Mouse (Mus musculus) stomach, embryonic 14.5 days (tissue): Measurements from ENCODE around the gene March6. TPM values are rescaled to one million over a fixed set of nuclear protein-coding genes. Genes with fewer than 3 reads are reported as not detected.

Experiments used
- ATAC-seq: fragments of 200-750 bp; cut with Nextera tagmentation; 2 replicates; pipeline ENCODE4 v1.8.0; 2017; ENCODE audit warnings: low read depth, moderate TSS enrichment; ENCODE audit not compliant: insufficient number of reproducible peaks, insufficient read depth, low FRiP score
- H3K27ac ChIP-seq: fragments of 300-500 bp; sonication (generic); 2 replicates; pipeline ENCODE4 v1.5.1; 2014; ENCODE audit warnings: mild to moderate bottlenecking, low read length, moderate library complexity, mixed read lengths
- H3K27me3 ChIP-seq: fragments of 300-500 bp; sonication (generic); 2 replicates; pipeline ENCODE4 v1.6.1; 2014; ENCODE audit warnings: low read length, control low read depth, mixed read lengths; ENCODE audit not compliant: control insufficient read depth, insufficient read depth
- H3K36me3 ChIP-seq: fragments of 300-500 bp; sonication (generic); 2 replicates; pipeline ENCODE4 v1.6.1; 2014; ENCODE audit warnings: mild to moderate bottlenecking, control low read depth, low read length, moderate library complexity, mixed read lengths; ENCODE audit not compliant: control insufficient read depth, insufficient read depth
- H3K4me1 ChIP-seq: fragments of 300-500 bp; sonication (generic); 2 replicates; pipeline ENCODE4 v1.6.1; 2014; ENCODE audit warnings: low read length, control low read depth, mixed read lengths; ENCODE audit not compliant: control insufficient read depth, insufficient read depth
- H3K4me2 ChIP-seq: fragments of 300-500 bp; sonication (generic); replicated peaks from 2 replicates; pipeline ENCODE4 v1.6.1; 2014; ENCODE audit warnings: low read depth, low read length, control low read depth
- H3K4me3 ChIP-seq: fragments of 300-500 bp; sonication (generic); 2 replicates; pipeline ENCODE4 v1.5.1; 2014; ENCODE audit warnings: low read depth, low read length, control low read depth
- H3K9ac ChIP-seq: fragments of 300-500 bp; sonication (generic); replicated peaks from 2 replicates; pipeline ENCODE4 v1.6.1; 2014; ENCODE audit warnings: low read depth, mild to moderate bottlenecking, control low read depth, low read length, moderate library complexity, mixed read lengths
- H3K9me3 ChIP-seq: fragments of 300-500 bp; sonication (generic); 2 replicates; pipeline ENCODE4 v1.6.1; 2016; ENCODE audit warnings: low read depth, low read length, control low read depth; ENCODE audit not compliant: control insufficient read depth
- WGBS: fragments of 180-500 bp; shearing (Covaris S2); extraction: QIAGEN DNeasy Blood & Tissue Kit; methylation state at CpG from one replicate; pipeline ENCODE4 v1.1.7; 2014; 5-methylcytosine and 5-hydroxymethylcytosine counted together
- polyA plus RNA-seq: library from polyadenylated mRNA; unstranded; fragments of >200 nt; fragmentation: Nextera tagmentation; extraction: Ambion mirVana; gene quantifications from 2 replicates; pipeline ENCODE4 v1.2.1, GENCODE M21; 2014

Gene March6
- polyA plus RNA-seq, 1 experiment from 2014 or later: 37.2 TPM

DNA sequence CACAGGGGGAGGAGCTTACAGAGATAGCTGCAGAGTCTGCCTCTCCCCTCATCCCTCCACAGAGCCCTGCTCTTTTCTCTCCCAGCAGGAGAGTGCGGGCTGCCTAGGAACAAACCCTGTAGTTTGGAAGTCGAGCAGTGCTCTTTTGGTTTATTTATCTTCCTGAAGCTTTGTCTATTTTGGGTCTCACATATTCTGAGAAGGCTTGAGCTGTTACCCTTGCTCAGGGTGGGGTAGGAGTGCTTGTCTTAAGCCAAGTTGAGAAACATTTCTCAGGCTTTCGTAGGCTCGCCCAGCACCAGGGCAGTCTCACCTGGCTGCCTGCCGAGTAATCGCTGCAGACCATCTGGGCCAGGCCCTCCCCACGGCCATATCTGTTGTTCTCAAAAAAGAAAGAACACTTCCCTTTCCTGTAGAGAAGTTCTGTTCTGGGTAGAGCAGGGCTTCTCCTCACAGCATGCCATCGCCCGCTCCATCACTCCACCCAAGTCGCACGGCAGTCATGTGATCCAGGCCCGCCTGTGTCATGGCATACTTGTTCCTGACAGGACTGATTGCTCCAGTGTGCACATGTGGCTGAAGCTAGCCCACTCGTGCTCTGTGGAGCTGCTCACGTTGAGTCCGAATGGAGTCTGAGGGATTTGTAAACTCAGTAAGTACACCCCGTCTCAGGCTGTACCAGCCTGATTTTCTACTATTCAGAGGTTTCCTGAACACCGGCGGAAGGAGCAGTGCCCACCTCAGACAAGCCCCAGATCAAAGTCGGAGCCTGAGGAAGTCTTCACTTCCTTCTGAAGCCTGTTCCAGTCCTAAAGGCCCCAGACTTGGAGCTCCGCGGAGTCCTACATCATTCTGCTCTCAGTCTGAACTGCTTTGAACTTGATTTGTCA is 112.8 kb downstream of the March6 start:
- Histone ChIP-seq H3K9ac (no peak overlapping the region), H3K27me3 (no peaks in the 10 kb centered on the region), H3K36me3 (no peaks in the 10 kb centered on the region), H3K9me3 (no peaks in the 10 kb centered on the region), H3K4me2 (peak overlapping the region; percentile 27; the same call in 1 of the 2 replicates), H3K4me1 (no peaks in the 10 kb centered on the region), H3K27ac (no peak overlapping the region), H3K4me3 (no peak overlapping the region)
- WGBS: 40% methylated on average over 21 of the region's 21 CpGs
- peak; percentile 62; the same call in 1 of the 2 replicates for ATAC-seq

DNA sequence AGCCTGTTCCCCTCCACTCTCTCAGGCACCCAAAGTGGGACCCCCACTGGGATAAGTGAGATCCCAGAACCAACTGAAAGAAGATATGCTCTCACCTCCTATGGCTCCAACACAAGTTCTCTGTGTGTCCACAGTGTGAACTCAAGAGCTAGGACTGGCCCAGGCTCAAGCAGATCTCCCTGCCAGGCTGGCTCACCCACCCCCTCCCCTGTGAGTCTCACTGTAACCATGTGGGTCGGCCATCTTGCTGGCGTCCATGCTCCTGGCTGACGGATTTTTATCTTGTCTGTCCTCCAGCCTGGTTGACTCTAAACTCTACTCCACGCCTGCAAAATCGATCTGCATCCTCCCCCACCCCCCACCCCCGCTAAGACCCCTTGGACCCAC is 113.5 kb downstream of the March6 start:
- H3K4me2 ChIP-seq: no peak overlapping the region
- peak; percentile 12; the same call in 1 of the 2 replicates for ATAC-seq
- no peaks in the 10 kb centered on the region for H3K4me1 ChIP-seq
- no peaks in the 10 kb centered on the region for H3K9me3 ChIP-seq
- H3K36me3 ChIP-seq: no peaks in the 10 kb centered on the region
- H3K27me3 ChIP-seq: no peaks in the 10 kb centered on the region
- WGBS: 51% methylated on average over 6 of the region's 6 CpGs
- no peak overlapping the region for H3K9ac ChIP-seq
- H3K4me3 ChIP-seq: no peak overlapping the region
- H3K27ac ChIP-seq: no peak overlapping the region

DNA sequence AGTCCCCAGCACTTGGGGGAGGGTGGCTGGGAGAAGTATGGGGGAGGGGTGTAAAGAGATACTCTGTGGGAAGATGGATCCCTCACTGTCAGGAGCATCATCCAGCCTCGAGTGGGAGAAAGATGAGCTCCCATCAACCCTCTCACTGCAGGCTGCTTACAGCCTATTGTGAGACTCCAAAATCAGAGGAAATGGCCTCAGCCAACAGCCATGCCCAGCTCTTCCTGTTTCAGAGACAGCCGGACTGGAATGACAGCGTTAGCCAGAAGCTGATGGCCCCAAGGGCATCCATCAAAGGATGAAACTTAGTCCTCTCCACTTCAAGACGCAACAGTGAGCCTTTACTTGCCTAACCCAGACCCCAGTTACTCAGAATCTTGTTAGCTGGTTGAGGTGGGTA is 115.7 kb downstream of the March6 start:
- no peak overlapping the region for H3K27ac ChIP-seq
- H3K27me3 ChIP-seq: no peaks in the 10 kb centered on the region
- H3K4me3 ChIP-seq: no peak overlapping the region
- no peaks in the 10 kb centered on the region for H3K9me3 ChIP-seq
- 58% methylated on average over 4 of the region's 4 CpGs for WGBS
- H3K36me3 ChIP-seq: no peaks in the 10 kb centered on the region
- no peak overlapping the region for H3K9ac ChIP-seq
- ATAC-seq: no peak
- H3K4me1 ChIP-seq: no peaks in the 10 kb centered on the region
- no peak overlapping the region for H3K4me2 ChIP-seq

DNA sequence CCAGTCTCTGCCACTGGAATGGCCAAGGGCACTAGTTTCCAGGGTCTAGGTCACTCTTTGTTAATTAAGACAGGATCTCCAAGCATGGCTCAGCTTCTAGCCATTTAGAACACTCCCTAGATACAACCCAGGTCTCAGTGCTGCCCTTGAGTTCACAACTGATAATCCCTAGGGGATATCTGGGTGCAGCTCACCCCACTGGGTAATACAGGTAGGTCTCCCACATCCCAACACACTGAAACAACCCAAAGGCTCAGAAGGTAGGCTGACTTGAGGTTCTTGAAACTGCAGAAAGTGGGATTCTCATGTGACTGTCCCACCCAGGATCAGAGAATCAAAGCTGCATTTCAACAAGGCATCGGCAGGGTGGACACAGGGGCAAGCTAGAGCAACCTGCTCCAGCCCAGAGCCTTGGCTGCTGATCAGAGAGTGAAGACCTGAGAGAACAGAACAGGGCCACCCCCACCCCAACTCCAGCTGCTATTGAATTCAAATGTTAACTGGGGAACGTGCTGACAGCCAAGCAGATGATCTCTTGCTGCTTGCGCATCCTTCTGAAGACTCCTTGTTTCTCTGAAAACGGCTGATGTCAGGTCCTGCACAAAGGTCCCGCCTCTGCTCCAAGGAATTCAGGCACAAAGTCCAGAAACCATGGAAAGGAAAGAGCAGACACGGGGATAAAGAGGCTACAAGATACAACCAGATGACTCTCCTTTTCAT is 116.5 kb downstream of the March6 start:
- Histone ChIP-seq H3K36me3 (no peaks in the 10 kb centered on the region), H3K4me1 (no peaks in the 10 kb centered on the region), H3K27ac (no peak overlapping the region), H3K4me3 (no peak overlapping the region), H3K27me3 (no peaks in the 10 kb centered on the region), H3K9ac (no peak overlapping the region), H3K9me3 (no peaks in the 10 kb centered on the region), H3K4me2 (no peak overlapping the region)
- ATAC-seq: no peak
- WGBS: 60% methylated on average over 6 of the region's 6 CpGs

DNA sequence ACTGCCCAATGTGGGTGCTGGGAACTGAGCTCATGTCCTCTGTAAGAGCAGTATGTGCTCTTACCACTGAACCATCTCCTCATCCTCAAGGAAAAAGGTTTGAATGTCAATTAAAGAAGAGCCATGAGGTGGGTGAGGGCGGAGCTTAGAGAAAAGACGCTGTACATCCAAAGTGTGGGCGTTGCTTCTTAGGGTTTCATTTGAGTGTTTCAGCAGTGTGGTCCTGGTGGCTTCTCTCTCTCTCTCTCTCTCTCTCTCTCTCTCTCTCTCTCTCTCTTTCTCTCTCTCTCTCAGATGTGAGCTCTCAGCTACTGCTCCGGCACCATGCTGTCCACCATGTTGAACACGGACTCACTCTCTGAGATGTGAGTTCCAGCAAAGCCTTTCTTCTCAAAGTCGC is 117.2 kb downstream of the March6 start:
- no peaks in the 10 kb centered on the region for H3K27me3 ChIP-seq
- no peak overlapping the region for H3K27ac ChIP-seq
- no peaks in the 10 kb centered on the region for H3K36me3 ChIP-seq
- H3K9me3 ChIP-seq: no peaks in the 10 kb centered on the region
- no peak overlapping the region for H3K9ac ChIP-seq
- no peak overlapping the region for H3K4me2 ChIP-seq
- ATAC-seq: no peak
- no peaks in the 10 kb centered on the region for H3K4me1 ChIP-seq
- no peak overlapping the region for H3K4me3 ChIP-seq
- 84% methylated on average over 6 of the region's 6 CpGs for WGBS

DNA sequence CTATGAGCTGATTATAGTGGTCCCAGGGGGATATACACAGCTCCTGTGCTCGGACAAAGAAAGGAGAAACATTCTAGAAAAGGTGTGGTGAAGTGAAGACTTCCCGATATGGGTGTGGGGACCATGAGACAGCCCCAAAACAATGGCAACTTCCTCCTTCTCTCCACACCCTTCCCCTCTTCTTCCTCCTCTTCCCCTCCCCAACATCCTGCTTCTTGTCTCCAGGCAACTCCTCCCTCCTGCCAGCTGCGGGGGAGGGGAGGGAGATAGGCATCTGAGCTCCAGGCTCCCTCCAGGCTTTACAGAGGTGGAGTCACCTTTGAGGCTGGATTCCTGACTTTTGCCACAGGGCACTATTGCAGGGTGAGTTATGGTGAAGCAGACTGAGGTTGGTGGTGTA is 117.9 kb downstream of the March6 start:
- ATAC-seq: no peak

DNA sequence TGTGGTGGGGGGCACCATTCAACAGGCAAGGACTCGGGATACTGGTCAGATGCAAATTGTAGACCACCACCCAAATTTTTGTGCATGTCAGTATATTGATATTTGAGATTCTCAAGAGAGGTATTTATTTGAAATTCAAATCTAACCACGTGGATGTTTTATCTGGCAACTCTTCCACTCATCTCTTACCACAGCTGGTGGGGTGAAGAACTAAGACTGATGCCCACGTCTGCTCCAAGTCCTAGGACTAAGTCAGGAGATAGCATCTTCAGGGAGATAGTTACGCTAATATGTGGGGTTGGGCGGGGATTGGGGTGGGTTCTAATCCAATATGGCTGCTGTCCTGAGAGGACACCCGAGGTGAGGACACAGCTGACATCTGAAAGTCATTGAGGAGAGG is 118.4 kb downstream of the March6 start:
- no peaks in the 10 kb centered on the region for H3K36me3 ChIP-seq
- no peaks in the 10 kb centered on the region for H3K4me1 ChIP-seq
- ATAC-seq: no peak
- no peak overlapping the region for H3K9ac ChIP-seq
- no peaks in the 10 kb centered on the region for H3K9me3 ChIP-seq
- H3K4me3 ChIP-seq: no peak overlapping the region
- no peak overlapping the region for H3K27ac ChIP-seq
- WGBS: 78% methylated on average over 6 of the region's 6 CpGs
- H3K4me2 ChIP-seq: no peak overlapping the region
- no peaks in the 10 kb centered on the region for H3K27me3 ChIP-seq

More for the DNA sequence above, 117.9 kb downstream of the March6 start:
- H3K4me3 ChIP-seq: no peak overlapping the region
- no peak overlapping the region for H3K27ac ChIP-seq
- H3K9me3 ChIP-seq: no peaks in the 10 kb centered on the region
- no peaks in the 10 kb centered on the region for H3K4me1 ChIP-seq
- no peak overlapping the region for H3K4me2 ChIP-seq
- WGBS: 45% methylated on average over 3 of the region's 3 CpGs
- H3K36me3 ChIP-seq: no peaks in the 10 kb centered on the region
- no peaks in the 10 kb centered on the region for H3K27me3 ChIP-seq
- H3K9ac ChIP-seq: no peak overlapping the region

DNA sequence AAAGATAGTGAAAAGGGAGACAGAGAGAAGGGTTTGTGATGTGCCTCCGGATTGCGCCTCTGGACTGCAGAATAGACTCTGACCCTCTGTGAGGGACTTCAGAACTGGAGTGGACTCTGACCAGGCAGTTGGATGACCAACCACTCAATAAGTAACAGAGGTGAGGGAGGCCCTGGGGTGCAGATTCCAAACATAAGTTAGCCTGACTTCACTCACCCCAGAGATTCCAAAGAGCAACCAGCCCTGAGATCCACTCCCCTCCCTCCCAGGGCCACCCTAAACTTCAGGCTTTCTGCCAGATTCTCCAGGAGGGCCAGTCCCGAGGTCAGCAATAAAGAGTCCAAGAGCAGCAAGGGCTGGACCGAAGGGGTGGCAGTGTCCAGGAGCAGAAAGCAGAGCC is 123.4 kb downstream of the March6 start:
- no peak overlapping the region for H3K27ac ChIP-seq
- H3K4me3 ChIP-seq: no peak overlapping the region
- ATAC-seq: no peak
- no peaks in the 10 kb centered on the region for H3K36me3 ChIP-seq
- no peaks in the 10 kb centered on the region for H3K9me3 ChIP-seq
- no peak overlapping the region for H3K4me2 ChIP-seq
- 63% methylated on average over 4 of the region's 4 CpGs for WGBS
- H3K9ac ChIP-seq: no peak overlapping the region
- no peaks in the 10 kb centered on the region for H3K27me3 ChIP-seq
- no peaks in the 10 kb centered on the region for H3K4me1 ChIP-seq
